Comparison of ENCODE assay signal across 11 mouse cellular contexts in the genomic region with DNA sequence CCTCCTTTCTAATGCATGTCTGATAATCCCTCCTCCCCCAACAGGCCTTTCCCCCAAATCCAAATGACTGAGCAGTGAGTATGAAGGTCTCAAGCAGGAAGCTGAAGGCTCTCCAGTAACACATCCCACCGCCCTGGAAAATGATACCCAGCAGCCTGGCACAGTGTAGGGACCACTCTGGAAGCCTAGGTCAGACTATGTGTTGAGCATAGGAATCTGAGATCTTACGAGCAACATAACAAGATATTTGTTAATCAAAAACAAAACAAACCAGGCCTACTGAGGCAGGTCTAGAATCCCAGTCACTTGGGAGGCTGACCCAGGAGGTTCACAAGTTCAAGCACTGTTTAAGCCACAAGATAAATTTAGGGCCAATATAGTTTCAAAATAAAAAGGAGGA. TPM values are rescaled to one million over a fixed set of nuclear protein-coding genes. Genes with fewer than 3 reads are reported as not detected.
DNase-seq lines count a peak whose midpoint lies in the region; ATAC-seq and TF ChIP-seq lines count a peak whose summit lies in the region.
"Had no signal": no experiment of that assay in that cellular context is flagged by ENCODE, and none has a peak within 500 bp of the region (broad histone marks: within the 10 kb centered on the region; RNA-seq: fewer than 3 reads in every experiment).

No protein-coding gene starts in this region.

- H3K36me3 ChIP-seq in kidney, postnatal 0 days (ENCODE audit: insufficient read depth, low read length): no peaks in the 10 kb centered on the region
- H3K36me3 ChIP-seq in forebrain, embryonic 10.5 days (replicated peaks): peaks cover 25% of the 10 kb centered on the region
- H3K36me3 ChIP-seq in intestine, postnatal 0 days (ENCODE audit: control insufficient read depth, insufficient read depth): no peaks in the 10 kb centered on the region
- no peaks in the 10 kb centered on the region for H3K36me3 ChIP-seq in myocyte (ENCODE audit: control insufficient read depth, insufficient read depth)

- DNase-seq in kidney, postnatal 0 days (ENCODE audit: low spot score): no peak
- DNase-seq in kidney, postnatal 4 days: no peak
- no peak for DNase-seq in forebrain, embryonic 10.5 days (ENCODE audit: extremely low spot score, low spot score)
- no peak for DNase-seq in gastrocnemius, postnatal 36 days
- no peak for DNase-seq in adrenal gland, adult 18-20 months (ENCODE audit: low spot score in 2 of 2)
- no peak for DNase-seq in left cerebral cortex, postnatal 36 days (ENCODE audit: low spot score in 2 of 2)
- DNase-seq: right cerebral cortex, postnatal 25 days had no signal

- no peaks in the 10 kb centered on the region for H3K27me3 ChIP-seq in kidney, postnatal 0 days (ENCODE audit: insufficient read depth, low read length)
- H3K27me3 ChIP-seq in forebrain, embryonic 10.5 days (ENCODE audit: poor library complexity, severe bottlenecking): no peaks in the 10 kb centered on the region
- H3K27me3 ChIP-seq in intestine, postnatal 0 days (replicated peaks; ENCODE audit: control insufficient read depth, insufficient read depth, low read length): no peaks in the 10 kb centered on the region
- H3K27me3 ChIP-seq in myocyte (ENCODE audit: control insufficient read depth, insufficient read depth, insufficient read length): no peaks in the 10 kb centered on the region

- intact Hi-C loops in gastrocnemius, postnatal 36 days (cut with DNase I): loop anchor here (5.0 kb wide), 1 partner anchor 128 kb away; no protein-coding TSS in a partner anchor
- intact Hi-C loops in left cerebral cortex, postnatal 36 days (cut with DNase I): loop anchor here (5.0 kb wide), 2 partner anchors 143 to 548 kb away; a partner anchor contains a TSS

- H3K9ac ChIP-seq in kidney, postnatal 0 days (ENCODE audit: low read depth, low read length): no peak overlapping the region
- no peak overlapping the region for H3K9ac ChIP-seq in intestine, postnatal 0 days (ENCODE audit: low read depth, low read length)

- no peaks in the 10 kb centered on the region for H3K9me3 ChIP-seq in kidney, postnatal 0 days (replicated peaks; ENCODE audit: low read length)
- no peaks in the 10 kb centered on the region for H3K9me3 ChIP-seq in forebrain, embryonic 10.5 days
- H3K9me3 ChIP-seq in intestine, postnatal 0 days (ENCODE audit: control insufficient read depth): no peaks in the 10 kb centered on the region

- H3K4me3 ChIP-seq in kidney, postnatal 0 days (replicated peaks; ENCODE audit: low read depth, low read length): no peak overlapping the region
- peak overlapping the region; percentile 100 for H3K4me3 ChIP-seq in forebrain, embryonic 10.5 days
- peak overlapping the region; percentile 98; the same call in 1 of the 2 replicates for H3K4me3 ChIP-seq in intestine, postnatal 0 days (ENCODE audit: low read depth, low read length)
- H3K4me3 ChIP-seq in myocyte: peak overlapping the region; percentile 64

- peaks cover 6% of the 10 kb centered on the region for H3K4me1 ChIP-seq in kidney, postnatal 0 days (replicated peaks; ENCODE audit: insufficient read depth, low read length)
- H3K4me1 ChIP-seq in forebrain, embryonic 10.5 days: peaks cover 25% of the 10 kb centered on the region
- H3K4me1 ChIP-seq in intestine, postnatal 0 days (replicated peaks; ENCODE audit: control insufficient read depth, insufficient read depth, low read length): 0 out of 2 replicates have a peak, but pooled peaks cover 5% of the 10 kb centered on the region

- no peak for TF ChIP-seq POLR2A in myocyte (IDR thresholded peaks at IDR 0.05; ENCODE audit: insufficient read length, low read depth)

- TF ChIP-seq CTCF in kidney, postnatal 0 days (IDR thresholded peaks at IDR 0.05; ENCODE audit: low read depth): no peak
- no peak for TF ChIP-seq CTCF in intestine, postnatal 0 days (IDR thresholded peaks at IDR 0.05; ENCODE audit: low read depth)

- no peak overlapping the region for H3ac ChIP-seq in myocyte (ENCODE audit: control insufficient read depth, insufficient read length)

- WGBS in kidney, postnatal 0 days: 70% methylated on average over 2 of the region's 2 CpGs
- 89% methylated on average over 2 of the region's 2 CpGs for WGBS in forebrain, embryonic 10.5 days
- 83% methylated on average over 2 of the region's 2 CpGs for WGBS in intestine, postnatal 0 days

- no peak for ATAC-seq in kidney, postnatal 0 days (replicated peaks; ENCODE audit: low FRiP score, low read depth)
- ATAC-seq in intestine, postnatal 0 days: no peak

- H3K27ac ChIP-seq in kidney, postnatal 0 days: no peak overlapping the region
- no peak overlapping the region for H3K27ac ChIP-seq in forebrain, embryonic 10.5 days
- no peak overlapping the region for H3K27ac ChIP-seq in intestine, postnatal 0 days (ENCODE audit: low read depth, low read length)

- peak overlapping the region; percentile 56 for H3K4me2 ChIP-seq in kidney, postnatal 0 days (ENCODE audit: low read length)
- H3K4me2 ChIP-seq in intestine, postnatal 0 days (replicated peaks; ENCODE audit: low read depth): peak overlapping the region; percentile 66; the same call in 1 of the 2 replicates
- peak overlapping the region; percentile 68 for H3K4me2 ChIP-seq in myocyte (ENCODE audit: low read depth)

- H3K79me2 ChIP-seq in myocyte (ENCODE audit: control insufficient read depth, insufficient read depth): peaks cover 62% of the 10 kb centered on the region

TF ChIP-seq in myocyte, 11 proteins besides CTCF, POLR2A, EP300 and RAD21:
- no peak for TF ChIP-seq E2F4 (IDR thresholded peaks at IDR 0.05; ENCODE audit: insufficient read depth)
- TF ChIP-seq TCF3 (IDR thresholded peaks at IDR 0.05; ENCODE audit: insufficient read length, low read depth): no peak
- no peak for TF ChIP-seq MAX (IDR thresholded peaks at IDR 0.05; ENCODE audit: low read depth)
- TF ChIP-seq MYOG (IDR thresholded peaks at IDR 0.05; ENCODE audit: control insufficient read depth in 1 of 3, insufficient read depth in 1 of 3, insufficient read length in 2 of 3, low read depth in 2 of 3): no peak
- TF ChIP-seq POLR2AphosphoS2 (IDR thresholded peaks at IDR 0.05; ENCODE audit: insufficient read length, low read depth): no peak
- TF ChIP-seq USF1 (IDR thresholded peaks at IDR 0.05; ENCODE audit: low read depth): no peak
- TF ChIP-seq REST (IDR thresholded peaks at IDR 0.05; ENCODE audit: insufficient read depth, insufficient read length): no peak
- TF ChIP-seq SRF (IDR thresholded peaks at IDR 0.05; ENCODE audit: control insufficient read depth, insufficient read length, low read depth): no peak
- no peak for TF ChIP-seq CEBPB (IDR thresholded peaks at IDR 0.05; ENCODE audit: insufficient read depth, poor library complexity, severe bottlenecking)
- no peak for TF ChIP-seq TCF12 (IDR thresholded peaks at IDR 0.05; ENCODE audit: insufficient read depth, poor library complexity, severe bottlenecking)
- TF ChIP-seq MYOD1 (IDR thresholded peaks at IDR 0.05; ENCODE audit: control insufficient read depth in 1 of 3, insufficient read length in 2 of 3, low read depth in 2 of 3): no peak
TF ChIP-seq in myocyte: peak in this region for 0.

RNA-seq across cellular contexts. Expression of a gene that starts 2.0 kb away (rescaled TPM):
- polyA plus RNA-seq in kidney, postnatal 0 days (2015; fragmentation: Nextera tagmentation; extraction: Ambion mirVana): 28.8 TPM in 2 replicates
- polyA plus RNA-seq in forebrain, embryonic 10.5 days (2016; fragmentation: Nextera tagmentation; extraction: Ambion mirVana): 50.0 and 52.2 TPM in 2 replicates
- polyA plus RNA-seq in intestine, postnatal 0 days (2015; fragmentation: Nextera tagmentation; extraction: Ambion mirVana): 16.4 and 16.5 TPM in 2 replicates
- polyA plus RNA-seq in myocyte (2012; fragmentation: generic; extraction: Trizol): 52.8 TPM
- 10 to 100 TPM; 14.7 to 20.4 TPM for total RNA-seq in gastrocnemius, postnatal 36 days (2021)
- total RNA-seq in adrenal gland, adult 18-20 months (2021): 10 to 100 TPM; 36.2 to 36.6 TPM
- 10 to 100 TPM; 95.6 to 96.1 TPM for total RNA-seq in left cerebral cortex, postnatal 36 days (2021)

RNA-seq across cellular contexts. Expression of a gene that starts 9.7 kb away (rescaled TPM):
- polyA plus RNA-seq in kidney, postnatal 0 days (2015; fragmentation: Nextera tagmentation; extraction: Ambion mirVana): not detected in 2 replicates
- not detected in 2 replicates for polyA plus RNA-seq in forebrain, embryonic 10.5 days (2016; fragmentation: Nextera tagmentation; extraction: Ambion mirVana)
- polyA plus RNA-seq in intestine, postnatal 0 days (2015; fragmentation: Nextera tagmentation; extraction: Ambion mirVana): not detected in 2 replicates
- polyA plus RNA-seq in myocyte (2012; fragmentation: generic; extraction: Trizol): not detected
- total RNA-seq in gastrocnemius, postnatal 36 days (2021): not detected
- total RNA-seq in adrenal gland, adult 18-20 months (2021): not detected
- total RNA-seq in left cerebral cortex, postnatal 36 days (2021): not detected
- total RNA-seq: gastrocnemius, adult 8-10 months; liver, adult 2 months had no signal
- polyA plus RNA-seq: liver, adult 2 months had no signal

RNA-seq across cellular contexts. Expression of a gene that starts 21.9 kb away (rescaled TPM):
- polyA plus RNA-seq in kidney, postnatal 0 days (2015; fragmentation: Nextera tagmentation; extraction: Ambion mirVana): not detected in 2 replicates
- not detected in 2 replicates for polyA plus RNA-seq in forebrain, embryonic 10.5 days (2016; fragmentation: Nextera tagmentation; extraction: Ambion mirVana)
- polyA plus RNA-seq in intestine, postnatal 0 days (2015; fragmentation: Nextera tagmentation; extraction: Ambion mirVana): not detected in 2 replicates
- polyA plus RNA-seq in myocyte (2012; fragmentation: generic; extraction: Trizol): not detected
- total RNA-seq in gastrocnemius, postnatal 36 days (2021): not detected
- not detected for total RNA-seq in adrenal gland, adult 18-20 months (2021)
- total RNA-seq in left cerebral cortex, postnatal 36 days (2021): under 1 TPM in 1 of 2 experiments, not detected in 1; 0.15 TPM
- total RNA-seq: gastrocnemius, adult 8-10 months; liver, adult 2 months had no signal
- polyA plus RNA-seq: liver, adult 2 months had no signal
